Mouse (Mus musculus) left cerebral cortex, adult 6 months (tissue): Measurements from ENCODE around the gene E130208F15Rik. TPM values are rescaled to one million over a fixed set of nuclear protein-coding genes. Genes with fewer than 3 reads are reported as not detected.

Experiments used
- long read RNA-seq, 2 experiments: library from polyadenylated mRNA; unstranded; transcript quantifications; one replicate each; pipeline ENCODE4 v2.0.0; 2019 to 2020
- polyA plus RNA-seq: library from polyadenylated mRNA; unstranded; fragments of <200 nt; fragmentation: Nextera tagmentation; gene quantifications from 2 replicates; pipeline ENCODE4 v1.2.3, GENCODE M21; 2021

E130208F15Rik gene
- 4.9 TPM in 1 of 2 replicates, not detected in the other for polyA plus RNA-seq
- long read RNA-seq, experiment 1, partial matches to known transcripts: 0 of 1 reads
- long read RNA-seq, experiment 1, other reads (novel, unspliced or antisense): 0 of 1 reads
- long read RNA-seq, experiment 2: 0 reads

DNA sequence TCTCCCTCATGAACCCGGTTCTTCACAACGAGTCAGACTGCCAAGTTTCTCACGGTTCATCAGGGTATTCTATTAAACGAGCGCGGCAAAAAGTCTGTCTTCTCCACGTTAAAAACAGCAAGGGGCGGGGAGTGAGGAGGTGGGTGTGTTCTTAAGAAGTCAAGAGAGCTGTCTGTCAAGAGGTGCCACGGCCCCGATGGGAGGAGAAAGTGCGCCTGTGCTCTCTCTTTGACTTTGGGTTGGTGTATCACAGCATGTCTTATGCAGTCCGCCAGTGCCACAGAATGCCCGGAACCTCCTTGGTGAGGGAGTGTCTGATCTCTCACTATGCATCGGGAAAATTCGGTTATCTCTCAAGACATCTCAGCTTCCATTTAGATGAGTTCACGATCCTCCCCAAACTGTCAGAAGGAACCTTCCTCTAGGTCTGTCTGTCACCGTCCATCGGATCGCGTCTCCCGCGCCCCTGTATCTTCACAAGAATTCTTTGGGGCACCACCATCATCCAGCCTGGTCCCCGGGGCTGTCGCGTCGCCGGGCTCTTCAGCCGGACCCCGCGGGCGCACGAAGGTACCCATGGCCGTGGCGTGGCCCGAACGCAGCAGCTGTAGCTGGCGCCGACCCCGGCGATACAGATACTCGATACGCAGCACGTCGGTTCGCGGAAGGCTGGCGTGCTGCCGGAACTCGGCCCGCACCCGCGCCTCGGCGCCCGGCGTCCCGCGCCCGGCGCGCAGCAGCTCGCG lies at the start of gene E130208F15Rik:
E130208F15Rik (plus strand) TSS at position 202 of the 746 bp plus-strand sequence.

DNA sequence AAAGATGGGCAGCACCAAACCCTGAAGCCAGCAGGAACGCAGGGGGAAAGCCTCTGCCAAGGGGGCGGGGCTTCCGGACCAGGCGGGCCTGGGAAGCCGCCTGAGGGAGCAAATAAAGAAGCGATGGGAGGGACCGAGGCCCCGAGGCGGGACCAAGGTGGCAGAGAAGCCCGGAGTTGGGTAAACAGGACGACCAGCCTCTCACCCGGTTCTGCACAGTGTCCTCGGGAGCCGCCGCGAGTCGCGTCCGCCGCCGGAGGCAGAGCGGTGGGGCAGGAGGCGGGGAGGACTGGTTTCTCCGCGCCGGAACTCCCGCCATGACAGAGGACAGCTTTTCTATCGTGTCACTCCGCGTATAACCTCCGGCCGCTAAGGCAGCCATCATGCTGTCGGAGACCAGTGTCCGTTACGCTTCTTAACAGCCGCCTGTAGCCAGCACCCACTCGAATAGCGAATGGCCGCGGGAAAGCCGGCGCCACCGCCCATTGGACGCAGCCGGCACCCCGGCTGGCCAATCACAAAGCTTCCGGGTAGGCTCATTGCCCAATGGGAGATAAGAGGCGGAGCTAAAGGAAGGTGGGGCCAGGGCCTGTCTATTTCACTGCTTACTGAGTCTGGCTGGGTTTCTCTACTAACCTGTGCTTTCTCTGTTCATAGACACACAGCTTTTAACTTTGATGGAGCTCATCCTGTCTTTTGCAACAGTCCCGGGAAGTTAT lies 41.4 kb upstream of the E130208F15Rik start, which contains the start of the genes Thap8 and Wdr62:
Thap8 (plus strand) TSS at position 144 of the 719 bp plus-strand sequence.
Wdr62 (minus strand) TSS at position 469 of the 719 bp plus-strand sequence.

DNA sequence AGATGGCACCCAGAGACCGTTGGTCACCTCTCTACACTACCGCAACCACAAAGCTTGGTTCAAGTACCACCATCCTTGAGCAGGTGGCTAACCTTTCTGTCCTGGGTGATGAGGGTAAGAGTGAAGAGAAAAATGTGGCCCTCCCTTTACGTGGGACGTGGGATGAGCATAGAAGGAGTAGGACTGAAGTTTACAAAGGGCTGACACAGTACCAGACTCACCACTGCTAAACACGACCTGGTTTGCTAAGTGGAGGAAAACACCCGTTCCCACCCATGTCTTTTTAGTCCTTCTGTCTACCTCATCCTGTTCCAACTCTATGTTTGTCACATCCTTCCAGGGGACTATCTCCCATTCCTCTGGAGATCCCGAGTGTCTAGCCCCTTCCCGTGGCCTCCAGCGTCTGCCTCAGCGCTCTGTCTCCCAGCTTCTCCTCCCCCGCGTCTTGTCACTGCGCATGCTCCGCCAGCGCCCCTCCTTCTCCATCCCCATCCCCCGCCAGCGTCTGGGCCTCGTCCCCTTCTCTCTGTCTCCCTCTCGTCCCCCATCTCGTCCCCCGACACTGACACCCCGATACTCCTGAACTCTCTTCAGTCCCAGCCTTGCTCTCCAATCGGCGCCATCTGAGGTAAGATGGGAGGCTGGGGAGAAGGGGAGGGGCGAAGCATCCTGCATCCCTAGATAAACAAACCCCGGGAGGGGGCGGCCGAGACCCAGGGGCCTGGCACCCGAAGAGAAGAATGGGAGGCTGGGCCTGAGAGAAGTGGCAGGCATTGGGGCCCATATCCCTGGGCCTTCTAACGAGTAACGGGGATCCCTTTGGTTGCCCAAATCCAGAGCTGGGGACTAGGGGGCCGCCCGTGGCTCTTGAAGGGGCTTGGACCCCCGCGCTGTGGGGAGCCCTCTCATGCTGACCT lies 30.1 kb upstream of the E130208F15Rik start, which contains the start of gene Clip3:
Clip3 (plus strand) TSS at position 514 of the 917 bp plus-strand sequence.

DNA sequence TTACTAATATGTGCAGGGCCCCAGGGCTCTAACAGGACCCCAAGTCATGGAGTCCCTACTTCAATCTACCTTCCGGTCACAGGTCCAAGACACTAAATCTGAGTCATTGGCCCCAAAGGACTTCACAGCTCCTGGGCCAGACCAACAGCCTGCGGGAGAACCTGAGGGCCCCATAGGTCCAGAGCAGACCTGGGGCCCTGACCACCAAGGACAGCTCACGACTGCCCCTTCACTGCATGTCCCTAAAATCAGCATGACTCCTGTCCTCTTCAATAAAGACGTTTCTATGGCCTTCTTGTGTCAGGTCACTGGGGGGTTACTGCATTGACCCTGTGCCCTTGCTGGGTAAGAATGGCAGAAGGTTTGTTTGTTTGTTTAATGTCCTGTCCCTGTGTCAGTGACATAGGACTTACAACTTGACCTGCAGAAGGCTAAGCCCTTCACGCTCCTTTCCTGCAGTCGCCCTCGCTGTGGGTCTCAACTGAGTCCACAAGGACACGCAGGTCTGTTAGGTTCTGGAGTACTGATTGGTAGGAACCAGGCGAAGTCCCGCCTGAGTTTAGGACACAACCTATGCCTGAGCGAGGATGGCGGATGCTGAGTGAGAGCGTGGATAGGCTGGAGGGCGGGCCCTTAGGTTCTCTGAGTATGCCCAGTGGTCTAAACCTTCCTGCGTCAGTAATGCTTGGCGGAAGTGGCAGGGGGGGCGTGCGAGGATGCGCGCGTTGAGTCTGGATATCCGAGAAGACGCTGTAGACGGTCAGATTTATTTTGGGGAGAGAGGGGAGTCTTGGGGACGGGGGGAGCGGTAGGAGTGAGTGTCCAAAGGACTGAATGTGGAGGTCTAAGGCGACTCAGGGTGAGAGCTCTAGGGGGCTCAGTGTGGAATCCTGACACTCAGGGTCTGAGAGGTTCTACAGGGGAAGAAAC lies 13.2 kb upstream of the E130208F15Rik start, which contains the start of gene Alkbh6:
Alkbh6 (plus strand) TSS at position 642 of the 930 bp plus-strand sequence.

DNA sequence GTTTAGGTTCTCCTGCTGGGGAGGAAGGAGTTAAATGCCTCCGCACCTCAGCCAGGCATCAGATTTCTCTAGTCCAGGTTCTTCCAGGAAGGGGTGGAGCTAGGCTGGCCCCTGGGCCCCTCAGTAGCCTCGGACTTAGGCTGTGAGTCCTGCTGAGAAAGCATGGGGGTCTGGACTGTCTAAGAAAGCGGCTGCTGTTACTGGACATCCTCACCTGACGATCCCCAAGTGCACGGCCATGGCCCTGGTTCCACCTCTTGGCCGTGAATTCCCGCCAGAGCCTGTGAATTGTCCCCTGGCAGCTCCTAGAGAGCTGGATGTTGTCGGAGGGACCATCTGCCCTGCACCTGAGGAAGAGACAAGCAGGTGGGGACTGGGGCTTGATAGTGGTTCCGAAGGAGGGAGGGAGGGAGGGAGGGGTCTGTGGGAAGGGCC lies 6.8 kb upstream of the E130208F15Rik start, which contains the start of gene Syne4:
Syne4 (plus strand) TSS at position 87 of the 435 bp plus-strand sequence.

DNA sequence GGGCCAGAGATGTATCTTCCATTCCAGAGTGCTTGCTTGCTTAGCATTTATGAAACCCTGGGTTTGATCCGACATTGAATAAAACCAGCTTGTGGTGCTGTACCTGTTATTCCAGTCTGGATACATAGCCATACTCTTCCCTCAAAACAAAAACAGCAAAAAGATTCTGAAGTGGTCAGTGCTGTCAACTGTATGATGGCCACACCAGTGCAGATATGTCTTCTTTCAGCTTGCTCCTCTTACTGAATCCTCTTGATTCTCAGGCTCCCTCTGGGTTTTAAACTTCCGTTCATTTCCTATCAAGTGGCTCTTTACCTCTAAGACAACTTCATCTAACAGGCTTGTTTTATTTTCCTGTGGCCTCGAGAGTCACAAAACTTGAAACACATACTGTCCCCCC lies 2.3 kb downstream of the E130208F15Rik start, which contains the start of gene Sdhaf1:
Sdhaf1 (minus strand) TSS at position 101 of the 400 bp plus-strand sequence.

DNA sequence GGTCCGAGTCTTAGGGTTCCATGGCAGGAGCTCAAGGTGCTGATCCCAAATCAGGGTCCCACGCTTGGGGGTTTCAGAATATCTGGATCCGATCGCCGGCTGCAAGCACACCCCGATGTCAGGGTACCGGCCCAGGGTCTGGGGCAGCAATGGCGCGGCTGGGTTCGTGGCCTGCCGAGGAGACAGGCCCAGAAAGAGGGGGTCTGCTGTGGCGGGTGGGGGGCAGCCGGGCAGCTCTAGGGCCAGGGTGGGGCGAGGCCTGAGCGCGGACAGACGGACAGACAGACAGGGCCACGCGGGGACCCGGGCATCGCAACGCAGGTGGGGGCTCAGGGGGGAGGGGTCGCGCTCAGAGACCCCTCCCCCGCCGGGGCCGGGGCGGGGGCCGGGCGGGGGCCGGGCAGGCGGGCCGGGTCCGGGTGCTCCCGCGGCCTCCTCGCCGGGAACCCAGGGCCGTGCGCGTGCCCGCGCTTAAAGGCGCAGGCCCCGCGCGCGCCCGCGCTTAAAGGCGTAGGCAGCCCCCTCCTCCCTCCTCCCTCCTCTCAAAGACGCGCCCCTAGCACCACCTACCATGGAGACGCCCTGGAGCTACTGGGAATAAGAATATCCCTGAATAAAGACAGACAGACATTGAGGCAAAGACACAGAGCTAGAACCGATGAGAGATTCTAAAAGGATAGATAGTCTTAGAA lies 41.3 kb downstream of the E130208F15Rik start, which contains the start of gene Lrfn3:
Lrfn3 (minus strand) TSS at position 121 of the 692 bp plus-strand sequence.

Other genes with a start within 250 kb of the E130208F15Rik start
- gene Zfp82, start 248.8 kb upstream of the E130208F15Rik start, polyA plus RNA-seq: 2.5 TPM in 2 replicates
- gene Gm26920, start 231.3 kb upstream of the E130208F15Rik start, polyA plus RNA-seq: 0.59 and 0.85 TPM in 2 replicates
- gene Zfp566, start 231.2 kb upstream of the E130208F15Rik start, polyA plus RNA-seq: 7.2 and 9.2 TPM in 2 replicates
- 52.2 and 70.6 TPM in 2 replicates for gene Zfp260, start 227.0 kb upstream of the E130208F15Rik start, polyA plus RNA-seq
- gene Zfp382, start 199.8 kb upstream of the E130208F15Rik start, polyA plus RNA-seq: 6.5 and 10.3 TPM in 2 replicates
- 3.5 and 6.3 TPM in 2 replicates for gene Zfp146, start 152.0 kb upstream of the E130208F15Rik start, polyA plus RNA-seq
- 16.1 and 18.0 TPM in 2 replicates for gene Cox7a1, start 137.6 kb upstream of the E130208F15Rik start, polyA plus RNA-seq
- gene Capns1, start 122.9 kb upstream of the E130208F15Rik start, polyA plus RNA-seq: 33.9 and 42.1 TPM in 2 replicates
- gene Polr2i, start 89.8 kb upstream of the E130208F15Rik start, polyA plus RNA-seq: 137 and 163 TPM in 2 replicates
- 249 and 338 TPM in 2 replicates for gene Tbcb, start 89.5 kb upstream of the E130208F15Rik start, polyA plus RNA-seq
- gene Ovol3, start 86.0 kb upstream of the E130208F15Rik start, polyA plus RNA-seq: not detected in 2 replicates
- gene Thap8, start 41.6 kb upstream of the E130208F15Rik start, polyA plus RNA-seq: 0.15 and 0.24 TPM in 2 replicates
- 0.26 and 0.46 TPM in 2 replicates for gene Wdr62, start 41.3 kb upstream of the E130208F15Rik start, polyA plus RNA-seq
- 112 and 324 TPM in 2 replicates for gene Clip3, start 30.0 kb upstream of the E130208F15Rik start, polyA plus RNA-seq
- 144 and 154 TPM in 2 replicates for gene Alkbh6, start 13.0 kb upstream of the E130208F15Rik start, polyA plus RNA-seq
- gene Syne4, start 6.9 kb upstream of the E130208F15Rik start, polyA plus RNA-seq: 0.79 and 1.5 TPM in 2 replicates
- gene Sdhaf1, start 2.2 kb downstream of the E130208F15Rik start, polyA plus RNA-seq: 22.9 and 31.6 TPM in 2 replicates
- 4.3 and 5.7 TPM in 2 replicates for gene Lrfn3, start 41.0 kb downstream of the E130208F15Rik start, polyA plus RNA-seq
- 109 and 120 TPM in 2 replicates for gene Tyrobp, start 92.0 kb downstream of the E130208F15Rik start, polyA plus RNA-seq
- gene Hcst, start 98.1 kb downstream of the E130208F15Rik start, polyA plus RNA-seq: 3.4 TPM in 2 replicates
- gene Nfkbid, start 100.0 kb downstream of the E130208F15Rik start, polyA plus RNA-seq: 0.63 and 0.77 TPM in 2 replicates
- 261 and 1,018 TPM in 2 replicates for gene Aplp1, start 123.8 kb downstream of the E130208F15Rik start, polyA plus RNA-seq
- 2.8 and 3.5 TPM in 2 replicates for gene Kirrel2, start 135.9 kb downstream of the E130208F15Rik start, polyA plus RNA-seq
- 0.39 and 0.83 TPM in 2 replicates for gene Nphs1, start 136.6 kb downstream of the E130208F15Rik start, polyA plus RNA-seq
- not detected in 2 replicates for gene Prodh2, start 171.9 kb downstream of the E130208F15Rik start, polyA plus RNA-seq
- 42.0 and 69.4 TPM in 2 replicates for gene Arhgap33, start 213.3 kb downstream of the E130208F15Rik start, polyA plus RNA-seq
- gene Hspb6, start 230.4 kb downstream of the E130208F15Rik start, polyA plus RNA-seq: 4.9 and 7.6 TPM in 2 replicates
- 0.69 and 2.1 TPM in 2 replicates for gene Proser3, start 230.6 kb downstream of the E130208F15Rik start, polyA plus RNA-seq
- gene Lin37, start 238.1 kb downstream of the E130208F15Rik start, polyA plus RNA-seq: 54.8 and 66.6 TPM in 2 replicates
- 108 and 133 TPM in 2 replicates for gene U2af1l4, start 241.6 kb downstream of the E130208F15Rik start, polyA plus RNA-seq
- gene Gm49396, start 241.6 kb downstream of the E130208F15Rik start, polyA plus RNA-seq: 0.67 and 0.75 TPM in 2 replicates
- gene Psenen, start 241.9 kb downstream of the E130208F15Rik start, polyA plus RNA-seq: 187 and 210 TPM in 2 replicates
- 0.55 and 1.2 TPM in 2 replicates for gene Igflr1, start 243.7 kb downstream of the E130208F15Rik start, polyA plus RNA-seq